Mouse (Mus musculus): ENCODE data around the gene Ide. TPM values are rescaled to one million over a fixed set of nuclear protein-coding genes. Genes with fewer than 3 reads are reported as not detected.

Ide gene
- polyA plus RNA-seq, 2 experiments from 2014 or later, result 62.6 to 67.5 TPM

- ATAC-seq, result peak; percentile 72
Observed at GRCm38 (mm10) chr19:37333357-37333756, 4.3 kb downstream of the Ide start.

- ATAC-seq, result no peak
Observed at GRCm38 (mm10) chr19:37332726-37333125, 4.9 kb downstream of the Ide start.

GRCm38 (mm10) chr19:37327216-37327615, 10.4 kb downstream of the Ide start:
- ATAC-seq, result no peak

GRCm38 (mm10) chr19:37323566-37323965, 14.1 kb downstream of the Ide start:
- no peak for ATAC-seq

GRCm38 (mm10) chr19:37320802-37321619, 16.6 kb downstream of the Ide start:
- ATAC-seq, result no peak

GRCm38 (mm10) chr19:37317359-37317758, 20.3 kb downstream of the Ide start:
- ATAC-seq, result no peak

- ATAC-seq, result no peak
Observed at GRCm38 (mm10) chr19:37315091-37315490, 22.6 kb downstream of the Ide start.

- ATAC-seq, result no peak
Observed at GRCm38 (mm10) chr19:37311426-37311825, 26.2 kb downstream of the Ide start.

- ATAC-seq, result no peak
Observed at GRCm38 (mm10) chr19:37310133-37310532, 27.5 kb downstream of the Ide start.

- ATAC-seq, result no peak
Observed at GRCm38 (mm10) chr19:37308941-37309340, 28.7 kb downstream of the Ide start.

GRCm38 (mm10) chr19:37307826-37308545, 29.7 kb downstream of the Ide start:
- no peak for ATAC-seq

GRCm38 (mm10) chr19:37306176-37306575, 31.5 kb downstream of the Ide start:
- ATAC-seq, result no peak

GRCm38 (mm10) chr19:37304866-37305265, 32.8 kb downstream of the Ide start:
- no peak for ATAC-seq

GRCm38 (mm10) chr19:37304006-37304405, 33.6 kb downstream of the Ide start:
- no peak for ATAC-seq

GRCm38 (mm10) chr19:37301733-37302132, 35.9 kb downstream of the Ide start:
- no peak for ATAC-seq

GRCm38 (mm10) chr19:37291676-37292075, 46.0 kb downstream of the Ide start:
- no peak for ATAC-seq

- ATAC-seq, result no peak
Observed at GRCm38 (mm10) chr19:37290906-37291305, 46.7 kb downstream of the Ide start.

GRCm38 (mm10) chr19:37284775-37285174, 52.9 kb downstream of the Ide start:
- ATAC-seq, result no peak

GRCm38 (mm10) chr19:37283166-37283565, 54.5 kb downstream of the Ide start:
- ATAC-seq, result no peak

- no peak for ATAC-seq
Observed at GRCm38 (mm10) chr19:37281710-37282109, 55.9 kb downstream of the Ide start.

GRCm38 (mm10) chr19:37279194-37279593, 58.5 kb downstream of the Ide start:
- no peak for ATAC-seq

GRCm38 (mm10) chr19:37275555-37275954, 62.1 kb downstream of the Ide start:
- no peak for ATAC-seq

- no peak for ATAC-seq
Observed at GRCm38 (mm10) chr19:37269106-37269505, 68.5 kb downstream of the Ide start.

All from activated CD4-positive, CD25-positive, alpha-beta regulatory T cell, adult 4 months (primary cell).